Mouse (Mus musculus) megakaryocyte-erythroid progenitor cell, adult 5-6 weeks (primary cell): Measurements from ENCODE around the gene Sertad2. TPM values are rescaled to one million over a fixed set of nuclear protein-coding genes. Genes with fewer than 3 reads are reported as not detected.

Experiments
- ATAC-seq: replicated peaks from 2 replicates; pipeline ENCODE4 v1.8.0; 2016; ENCODE audit warnings: mild to moderate bottlenecking, inconsistent platforms; ENCODE audit not compliant: severe bottlenecking, poor library complexity, low FRiP score, low TSS enrichment
- total RNA-seq, 2 experiments: library from RNA; stranded (forward) in 1 of 2; stranded (reverse) in 1 of 2; fragments of 200-1000, 215-1000 nt in 1 of 2; fragments of >200 nt in 1 of 2; fragmentation: Nextera tagmentation in 1 of 2; gene quantifications; 2 replicates each; pipeline ENCODE4 v1.2.3; 2014 to 2017

Sertad2 gene
- total RNA-seq, 2 experiments from 2014 or later = 11.8 to 13.3 TPM

DNA sequence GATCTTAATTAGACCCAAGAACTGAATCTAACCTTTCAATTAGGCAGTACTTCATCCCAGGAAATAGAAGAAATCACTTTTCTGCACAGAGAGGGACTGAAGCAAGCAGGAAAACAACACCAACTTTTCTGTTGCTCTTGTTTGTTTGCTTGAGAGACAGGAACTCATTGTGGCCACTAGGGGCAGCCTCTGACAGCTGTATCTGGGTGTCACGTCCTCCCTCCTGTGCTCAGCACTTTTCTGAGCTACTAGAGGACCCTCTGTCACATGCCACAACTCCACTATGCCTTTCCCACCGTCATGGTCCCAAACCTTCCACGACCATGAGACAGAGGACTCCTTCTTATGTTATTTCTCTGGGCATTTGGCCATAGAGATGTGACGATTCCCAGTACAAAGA, 118.6 kb downstream of the Sertad2 start:
- ATAC-seq = peak; percentile 84

DNA sequence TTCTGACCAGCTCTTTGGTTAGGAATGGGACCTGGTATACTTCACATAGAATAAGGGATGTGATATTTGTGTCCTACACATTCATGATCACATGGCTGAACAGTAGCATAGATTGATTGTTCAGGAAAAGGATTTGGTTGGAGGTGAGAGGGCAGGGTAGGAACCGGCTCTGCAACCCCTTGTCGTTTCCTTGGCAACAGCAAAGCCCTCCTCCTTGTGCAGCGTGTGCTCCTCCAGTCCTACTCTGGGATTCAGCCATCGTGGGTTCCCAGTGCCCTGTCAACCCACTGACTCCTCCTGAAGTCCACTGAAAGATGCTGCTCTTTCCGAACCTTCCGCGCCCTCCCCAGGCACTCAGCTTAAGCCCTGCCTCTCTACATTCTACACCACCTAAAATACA, 119.8 kb downstream of the Sertad2 start:
- ATAC-seq = no peak

DNA sequence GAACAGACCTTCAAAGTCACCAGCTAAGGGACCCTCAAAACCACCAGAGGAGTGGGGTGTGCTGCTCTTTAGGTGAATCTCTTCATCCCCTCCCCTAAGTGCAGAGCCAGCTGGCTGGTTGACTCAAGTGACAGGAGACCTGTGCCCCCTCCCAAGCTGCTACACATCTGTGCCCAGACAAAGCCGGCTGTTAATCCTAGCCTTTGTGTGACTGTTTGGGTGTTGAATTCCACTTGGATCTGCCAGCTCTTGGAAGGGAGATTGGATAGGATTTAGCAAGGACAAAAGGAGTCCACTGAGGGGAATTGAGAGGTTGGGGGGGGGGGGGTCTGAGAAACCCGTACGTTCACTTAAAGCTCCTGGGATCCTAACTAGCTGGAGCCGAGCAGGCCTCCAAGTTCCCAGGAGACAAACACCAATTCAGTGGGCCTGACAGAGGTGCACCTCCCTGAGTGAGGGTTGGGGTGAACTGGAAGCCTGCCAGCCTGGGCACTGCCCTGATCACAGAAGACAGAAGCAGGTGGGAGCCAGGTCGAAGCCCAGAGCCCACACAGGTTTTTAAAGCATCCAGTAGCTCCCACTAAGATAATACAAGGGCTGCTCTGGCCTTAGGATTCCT, 120.6 kb downstream of the Sertad2 start:
- no peak for ATAC-seq

DNA sequence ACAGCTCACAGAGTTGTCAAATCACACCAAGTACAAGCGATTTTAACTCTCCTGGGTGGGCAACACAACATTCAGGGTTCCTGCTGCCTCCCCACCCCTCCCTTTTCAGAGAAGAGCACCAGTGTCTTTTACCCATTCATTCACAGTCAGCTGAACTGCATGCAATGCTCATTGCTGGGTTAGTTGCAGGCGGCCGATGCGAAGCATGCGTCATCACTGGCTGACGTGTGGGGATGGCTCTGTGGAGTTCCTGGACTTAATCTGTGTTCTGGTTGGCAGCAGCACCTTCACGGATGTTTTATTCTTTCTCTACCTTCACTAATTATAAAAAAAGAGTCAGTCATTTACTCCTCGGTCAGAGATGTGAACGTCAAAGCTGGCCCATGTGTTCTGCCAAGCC, 121.8 kb downstream of the Sertad2 start:
- no peak for ATAC-seq

DNA sequence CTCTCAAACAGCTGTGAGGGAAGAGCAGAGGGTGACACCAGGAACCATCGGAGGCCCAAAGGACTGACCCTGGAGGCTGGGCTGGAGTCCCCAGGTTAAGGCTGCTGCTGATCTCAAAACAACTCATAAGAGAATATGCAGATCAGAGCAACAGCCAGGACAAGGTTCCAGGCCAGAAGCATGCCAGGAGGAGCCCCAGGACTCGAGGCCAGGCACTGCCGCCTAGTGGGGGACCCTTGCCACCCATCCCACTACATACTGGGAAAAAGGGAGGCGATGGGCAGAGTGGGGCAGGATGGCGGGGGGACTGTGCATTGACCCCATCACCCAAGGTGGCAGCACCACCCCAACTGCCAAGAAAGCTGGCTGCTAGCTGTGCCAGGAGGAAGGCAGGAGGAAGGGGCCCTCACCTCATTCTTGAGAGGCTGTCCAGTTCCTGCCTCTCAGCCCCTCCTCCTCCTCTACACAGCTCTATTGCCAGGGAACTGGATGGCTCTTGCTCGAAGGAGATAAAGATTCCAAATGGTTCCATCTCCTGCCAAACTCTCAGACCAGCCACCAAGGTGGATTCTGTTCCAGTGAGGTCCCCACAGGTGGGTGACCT, 128.8 kb downstream of the Sertad2 start:
- ATAC-seq = no peak; the same call in 1 of the 2 replicates

DNA sequence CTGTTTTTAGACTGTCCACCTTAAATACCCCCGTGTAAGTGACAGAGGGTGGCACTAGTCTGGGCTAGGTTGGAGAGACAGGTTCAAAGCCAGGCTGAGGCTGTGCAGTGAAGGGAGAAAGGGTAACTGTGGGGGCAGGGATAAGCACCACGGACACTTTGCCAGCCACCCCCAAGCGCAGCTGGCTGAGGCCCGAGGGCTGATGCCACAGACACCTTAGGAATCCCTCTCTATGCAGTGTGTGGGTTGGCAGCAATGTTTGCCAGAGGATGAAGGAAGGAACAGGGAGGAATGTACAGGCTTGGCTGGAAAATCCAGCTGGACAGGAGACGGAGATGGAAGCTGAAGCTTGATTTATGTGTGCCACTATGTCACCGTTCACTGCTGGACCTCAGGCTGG, 129.5 kb downstream of the Sertad2 start:
- no peak for ATAC-seq

DNA sequence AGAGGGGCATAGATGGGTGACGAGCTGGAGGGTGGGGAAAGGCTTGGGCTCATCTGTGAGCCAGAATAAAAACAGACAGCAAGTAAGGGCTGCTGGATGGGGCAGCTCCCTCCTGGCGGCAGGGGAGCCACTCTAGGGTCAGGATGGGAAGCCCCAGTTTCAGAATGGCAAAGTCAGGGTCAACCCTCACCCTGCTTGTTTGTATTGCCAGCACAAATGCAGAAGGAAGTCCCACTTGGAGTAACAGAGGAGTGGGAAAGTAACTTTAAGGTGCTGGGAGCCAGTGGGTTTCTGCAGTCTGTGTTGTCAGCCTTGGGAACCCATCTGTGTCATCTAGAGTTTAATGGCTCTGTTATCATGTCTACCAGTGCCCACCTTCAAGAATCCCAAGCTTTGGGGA, 136.3 kb downstream of the Sertad2 start:
- no peak for ATAC-seq

DNA sequence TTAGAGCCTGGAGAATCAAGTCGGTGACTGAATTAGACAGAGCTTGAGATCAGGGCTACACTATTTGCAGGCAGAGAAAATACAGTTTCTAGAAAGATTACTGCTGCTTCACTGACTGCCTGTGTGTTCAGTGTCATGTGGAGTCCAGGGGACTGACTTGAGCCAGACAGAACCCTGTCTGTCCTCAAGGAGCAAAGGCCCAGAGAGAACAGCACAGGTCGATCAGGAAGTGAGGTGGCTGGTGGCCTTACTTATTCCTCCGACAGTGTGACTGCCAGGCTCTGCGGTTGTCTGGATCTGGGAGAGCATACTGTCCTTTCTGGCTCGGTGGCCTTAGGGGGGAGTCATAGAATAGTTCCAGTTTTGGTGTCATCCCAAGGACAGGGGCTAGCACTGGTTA, 137.7 kb downstream of the Sertad2 start:
- ATAC-seq = no peak

DNA sequence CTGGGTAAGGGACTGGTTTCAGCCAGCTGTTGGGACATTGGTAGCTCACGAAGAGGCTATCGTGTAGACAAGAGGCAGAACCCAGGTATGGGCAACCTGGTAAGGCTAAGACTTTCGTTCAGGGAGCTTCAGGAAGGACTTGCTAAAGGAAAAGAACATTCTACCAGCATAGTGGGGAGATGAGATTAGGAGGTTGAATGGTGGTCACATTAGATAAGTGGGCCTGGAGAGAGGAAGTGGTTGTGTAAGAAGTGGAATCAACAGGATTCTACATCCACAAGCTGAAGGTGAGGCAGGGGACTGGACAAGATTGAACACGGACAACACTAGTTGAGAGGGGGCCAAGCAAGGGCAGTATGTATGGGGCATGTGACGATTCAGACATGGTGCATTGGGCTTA, 138.6 kb downstream of the Sertad2 start:
- no peak for ATAC-seq

DNA sequence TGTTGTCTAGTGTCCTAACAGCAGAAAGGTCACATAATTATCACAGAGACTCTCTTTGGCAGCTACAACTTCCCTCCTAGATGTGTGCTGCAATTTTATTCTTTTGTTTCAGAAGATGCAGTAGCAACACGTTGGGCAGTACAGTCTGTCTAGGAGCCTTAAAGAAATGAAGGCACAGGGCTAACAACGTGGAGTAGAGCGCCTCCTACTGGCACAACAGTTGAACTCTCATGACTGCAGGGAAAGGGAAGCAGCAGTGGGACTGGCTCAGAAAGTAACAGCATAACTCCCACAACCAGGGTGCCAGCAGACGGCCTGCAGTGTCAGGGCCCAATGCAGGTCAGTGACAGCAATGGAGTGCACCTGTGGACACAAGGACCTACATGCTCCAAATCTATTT, 147.9 kb downstream of the Sertad2 start:
- ATAC-seq = peak; percentile 90

Other genes starting within 250 kb of the Sertad2 start
- 2.0 and 2.9 TPM in 2 replicates for gene Slc1a4, start 210.5 kb upstream of the Sertad2 start, total RNA-seq (2014; fragmentation: Nextera tagmentation)
- gene Slc1a4, start 210.5 kb upstream of the Sertad2 start, total RNA-seq (2017) = 1.4 and 2.1 TPM in 2 replicates
- 65.5 and 79.9 TPM in 2 replicates for gene Aftph, start 198.3 kb downstream of the Sertad2 start, total RNA-seq (2014; fragmentation: Nextera tagmentation)
- 37.0 and 52.0 TPM in 2 replicates for gene Aftph, start 198.3 kb downstream of the Sertad2 start, total RNA-seq (2017)